Mouse (Mus musculus): ENCODE results near the gene Cask.

DNA sequence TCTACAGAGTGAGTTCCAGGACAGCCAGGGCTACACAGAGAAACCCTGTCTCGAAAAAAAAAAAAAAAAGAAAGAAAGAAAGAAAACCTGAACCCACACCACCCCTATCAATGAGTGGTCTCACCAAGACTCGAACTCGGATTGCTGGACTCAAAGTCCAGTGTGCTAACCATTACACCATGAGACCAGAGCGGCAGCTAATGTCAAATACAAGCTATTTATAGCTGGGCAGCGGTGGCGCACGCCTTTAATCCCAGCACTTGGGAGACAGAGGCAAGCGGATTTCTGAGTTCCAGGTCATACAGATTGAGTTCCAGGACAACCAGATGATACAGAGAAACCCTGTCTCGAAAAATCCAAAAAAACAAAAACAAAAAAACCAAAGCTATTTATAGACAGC is 7.9 kb upstream of the Cask start:
- TF ChIP-seq EP300 (IDR thresholded peaks at IDR 0.05; ENCODE audit: low read depth) (no peak), CTCF (IDR thresholded peaks at IDR 0.05; ENCODE audit: low read depth) (no peak)
